Mouse (Mus musculus): Measurements from ENCODE around the gene Kcnab1.

DNA sequence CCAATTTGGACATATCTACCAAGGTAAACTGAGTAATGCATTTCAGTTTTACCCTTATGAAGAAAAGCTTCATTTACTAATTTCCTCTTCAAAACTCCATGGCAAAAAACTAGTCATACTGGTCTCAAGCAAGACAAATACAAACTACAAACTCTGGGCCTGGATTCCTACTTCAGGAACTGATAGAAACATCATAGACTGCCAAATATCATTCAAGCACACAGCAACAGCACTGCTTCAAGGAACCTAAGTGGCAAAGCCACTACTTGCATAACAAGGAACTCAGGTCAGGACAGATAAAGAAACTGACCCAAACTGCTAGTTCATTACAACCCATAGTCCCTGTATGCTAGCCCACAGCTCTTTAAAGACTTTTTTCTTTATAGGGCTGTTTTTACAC is 269.5 kb downstream of the Kcnab1 start:
- TF ChIP-seq CTCF (IDR thresholded peaks at IDR 0.05; ENCODE audit: borderline replicate concordance, insufficient read depth, low read depth, low read length) (no peak), POLR2A (IDR thresholded peaks at IDR 0.05; ENCODE audit: borderline replicate concordance, insufficient read depth, low read length) (no peak)
